Mouse (Mus musculus) stomach, postnatal 0 days (tissue): ENCODE measurements around the gene Hoga1.

Experiments
- CTCF ChIP-seq: IDR thresholded peaks from 2 replicates; pipeline ENCODE4 v1.5.1; 2016; ENCODE audit warnings: antibody characterized with exemption, low read depth, mild to moderate bottlenecking, moderate library complexity
- EP300 ChIP-seq: optimal IDR thresholded peaks from 2 replicates; pipeline ENCODE3; 2016; ENCODE audit warnings: antibody characterized with exemption

DNA sequence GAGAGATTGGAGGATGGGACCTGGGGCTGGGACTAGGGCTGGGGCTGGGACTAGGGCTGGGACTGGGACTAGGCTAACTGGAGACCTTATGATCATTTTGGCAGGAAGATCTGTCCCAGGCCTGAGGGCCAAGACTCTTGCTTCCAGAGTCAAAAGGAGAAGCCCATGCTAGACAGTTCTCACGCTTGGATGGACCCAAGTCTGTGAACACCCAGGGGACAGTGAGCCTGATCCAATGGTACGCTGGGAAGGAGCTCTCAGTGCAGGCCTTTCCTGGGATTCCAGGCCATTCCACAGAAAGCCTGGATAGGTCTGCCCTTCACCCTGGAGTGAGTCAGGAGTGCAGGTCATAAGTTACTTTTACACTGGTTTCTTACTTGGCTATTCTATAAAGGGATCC is 29.6 kb downstream of the Hoga1 start:
- TF ChIP-seq CTCF (no peak), EP300 (no peak)
